Mouse (Mus musculus) forebrain, embryonic 13.5 days (tissue): Measurements from ENCODE around the gene Acss1. TPM values are rescaled to one million over a fixed set of nuclear protein-coding genes. Genes with fewer than 3 reads are reported as not detected.
A peak's percentile ranks its signal among the peaks of the same experiment; 100 is the strongest.

Source experiments
- ATAC-seq: fragments of 200-750 bp; cut with Nextera tagmentation; 2 replicates; pipeline ENCODE4 v1.8.0; 2017
- H3K27ac ChIP-seq: fragments of 300-500 bp; sonication (generic); 2 replicates; pipeline ENCODE4 v1.5.1; 2015; ENCODE audit warnings: inconsistent platforms, mild to moderate bottlenecking, moderate library complexity
- H3K27me3 ChIP-seq: fragments of 300-500 bp; sonication (generic); 2 replicates; pipeline ENCODE4 v1.6.1; 2015; ENCODE audit warnings: mild to moderate bottlenecking, inconsistent platforms
- H3K36me3 ChIP-seq: fragments of 300-500 bp; sonication (generic); 2 replicates; pipeline ENCODE4 v1.6.1; 2015; ENCODE audit warnings: mild to moderate bottlenecking, inconsistent platforms; ENCODE audit not compliant: poor library complexity, severe bottlenecking
- H3K4me1 ChIP-seq: fragments of 300-500 bp; sonication (generic); 2 replicates; pipeline ENCODE4 v1.6.1; 2015; ENCODE audit warnings: inconsistent platforms
- H3K4me2 ChIP-seq: fragments of 300-500 bp; sonication (generic); 2 replicates; pipeline ENCODE4 v1.6.1; 2015; ENCODE audit warnings: inconsistent platforms, mild to moderate bottlenecking, moderate library complexity
- H3K4me3 ChIP-seq: fragments of 300-500 bp; sonication (generic); 2 replicates; pipeline ENCODE4 v1.5.1; 2015; ENCODE audit warnings: mild to moderate bottlenecking, inconsistent platforms
- H3K9ac ChIP-seq: fragments of 300-500 bp; sonication (generic); 2 replicates; pipeline ENCODE4 v1.6.1; 2015; ENCODE audit warnings: mild to moderate bottlenecking, inconsistent platforms
- H3K9me3 ChIP-seq: fragments of 300-500 bp; sonication (generic); replicated peaks from 2 replicates; pipeline ENCODE4 v1.6.1; 2016; ENCODE audit warnings: inconsistent platforms
- WGBS: fragments of 180-500 bp; shearing (Covaris S2); methylation state at CpG from one replicate; pipeline ENCODE4 v1.1.7; 2015; 5-methylcytosine and 5-hydroxymethylcytosine counted together
- polyA plus RNA-seq: library from polyadenylated mRNA; unstranded; fragments of >200 nt; fragmentation: Nextera tagmentation; extraction: Ambion mirVana; gene quantifications from 2 replicates; pipeline ENCODE4 v1.2.1, GENCODE M21; 2015

Acss1 gene
- polyA plus RNA-seq, 1 experiment from 2014 or later, result 34.1 TPM

GRCm38 (mm10) chr2:150650511-150651074 is 17.7 kb downstream of the Acss1 start:
- H3K27ac ChIP-seq, result 0 out of 2 replicates have a peak overlapping the region, but pooled peaks have one; percentile 3
- no peak overlapping the region for H3K4me3 ChIP-seq
- H3K36me3 ChIP-seq, result peaks cover 13% of the 10 kb centered on the region
- 13% methylated on average over 7 of the region's 7 CpGs for WGBS
- H3K4me2 ChIP-seq, result no peak overlapping the region
- no peaks in the 10 kb centered on the region for H3K9me3 ChIP-seq
- peaks cover 59% of the 10 kb centered on the region for H3K4me1 ChIP-seq
- H3K9ac ChIP-seq, result no peak overlapping the region; the same call in 1 of the 2 replicates
- no peaks in the 10 kb centered on the region for H3K27me3 ChIP-seq
- ATAC-seq, result no peak; the same call in 1 of the 2 replicates

- 58% methylated on average over 13 of the region's 13 CpGs for WGBS
- Histone ChIP-seq H3K4me1 (peaks cover 69% of the 10 kb centered on the region), H3K9ac (no peak overlapping the region), H3K27me3 (no peaks in the 10 kb centered on the region), H3K36me3 (no peaks in the 10 kb centered on the region), H3K9me3 (no peaks in the 10 kb centered on the region), H3K4me3 (no peak overlapping the region), H3K4me2 (no peak overlapping the region), H3K27ac (peak overlapping the region; percentile 68)
- ATAC-seq, result no peak
Observed at GRCm38 (mm10) chr2:150648300-150648895, 19.9 kb downstream of the Acss1 start.

GRCm38 (mm10) chr2:150647681-150648299 is 20.5 kb downstream of the Acss1 start:
- no peak overlapping the region for H3K9ac ChIP-seq
- H3K4me2 ChIP-seq, result no peak overlapping the region
- peaks cover 75% of the 10 kb centered on the region for H3K4me1 ChIP-seq
- no peaks in the 10 kb centered on the region for H3K27me3 ChIP-seq
- H3K36me3 ChIP-seq, result peaks cover under 1% of the 10 kb centered on the region; the same call in 1 of the 2 replicates
- no peak for ATAC-seq
- H3K27ac ChIP-seq, result peak overlapping the region; percentile 68
- H3K9me3 ChIP-seq, result no peaks in the 10 kb centered on the region
- WGBS, result 55% methylated on average over 14 of the region's 14 CpGs
- H3K4me3 ChIP-seq, result no peak overlapping the region

- no peak overlapping the region for H3K4me2 ChIP-seq
- no peaks in the 10 kb centered on the region for H3K9me3 ChIP-seq
- ATAC-seq, result no peak
- peak overlapping the region; percentile 96; the same call in 1 of the 2 replicates for H3K27ac ChIP-seq
- H3K4me3 ChIP-seq, result no peak overlapping the region
- peaks cover 12% of the 10 kb centered on the region for H3K36me3 ChIP-seq
- H3K4me1 ChIP-seq, result peaks cover 83% of the 10 kb centered on the region
- 91% methylated on average over 8 of the region's 8 CpGs for WGBS
- no peaks in the 10 kb centered on the region for H3K27me3 ChIP-seq
- no peak overlapping the region for H3K9ac ChIP-seq
Observed at GRCm38 (mm10) chr2:150646411-150647121, 21.7 kb downstream of the Acss1 start.

- no peaks in the 10 kb centered on the region for H3K9me3 ChIP-seq
- H3K9ac ChIP-seq, result no peak overlapping the region
- H3K36me3 ChIP-seq, result peaks cover 22% of the 10 kb centered on the region
- peaks cover 70% of the 10 kb centered on the region for H3K4me1 ChIP-seq
- WGBS, result 91% methylated on average over 4 of the region's 4 CpGs
- H3K27me3 ChIP-seq, result no peaks in the 10 kb centered on the region
- no peak overlapping the region for H3K4me2 ChIP-seq
- peak overlapping the region; percentile 96 for H3K27ac ChIP-seq
- H3K4me3 ChIP-seq, result no peak overlapping the region
- ATAC-seq, result no peak
Observed at GRCm38 (mm10) chr2:150645225-150645624, 23.1 kb downstream of the Acss1 start.

- no peaks in the 10 kb centered on the region for H3K27me3 ChIP-seq
Observed at GRCm38 (mm10) chr2:150643726-150644415, 24.4 kb downstream of the Acss1 start.

GRCm38 (mm10) chr2:150643166-150643565 is 25.1 kb downstream of the Acss1 start:
- Histone ChIP-seq H3K4me3 (no peak overlapping the region), H3K9ac (no peak overlapping the region), H3K27ac (peak overlapping the region; percentile 96), H3K4me1 (peaks cover 58% of the 10 kb centered on the region), H3K9me3 (no peaks in the 10 kb centered on the region), H3K36me3 (peaks cover 33% of the 10 kb centered on the region), H3K4me2 (peak overlapping the region; percentile 30), H3K27me3 (no peaks in the 10 kb centered on the region)
- 52% methylated on average over 1 of the region's 1 CpGs for WGBS
- no peak for ATAC-seq

More at GRCm38 (mm10) chr2:150643726-150644415, 24.4 kb downstream of the Acss1 start:
- Histone ChIP-seq H3K4me3 (no peak overlapping the region), H3K4me1 (peaks cover 58% of the 10 kb centered on the region), H3K36me3 (peaks cover 33% of the 10 kb centered on the region), H3K4me2 (peak overlapping the region; percentile 39), H3K9me3 (no peaks in the 10 kb centered on the region), H3K27ac (peak overlapping the region; percentile 96), H3K9ac (peak overlapping the region; percentile 48; the same call in 1 of the 2 replicates)
- WGBS, result 25% methylated on average over 8 of the region's 8 CpGs
- ATAC-seq, result peak; percentile 98

GRCm38 (mm10) chr2:150638370-150638733 is 29.9 kb downstream of the Acss1 start:
- peak overlapping the region; percentile 60 for H3K27ac ChIP-seq
- peaks cover 70% of the 10 kb centered on the region for H3K36me3 ChIP-seq
- H3K4me3 ChIP-seq, result no peak overlapping the region
- H3K27me3 ChIP-seq, result no peaks in the 10 kb centered on the region
- peak; percentile 20; the same call in 1 of the 2 replicates for ATAC-seq
- H3K9me3 ChIP-seq, result no peaks in the 10 kb centered on the region
- H3K4me2 ChIP-seq, result no peak overlapping the region
- no peak overlapping the region for H3K9ac ChIP-seq
- peaks cover 34% of the 10 kb centered on the region for H3K4me1 ChIP-seq
- WGBS, result 15% methylated on average over 2 of the region's 2 CpGs

GRCm38 (mm10) chr2:150637702-150638369 is 30.5 kb downstream of the Acss1 start:
- 0 out of 2 replicates have a peak overlapping the region, but pooled peaks have one; percentile 17 for H3K4me2 ChIP-seq
- peaks cover 73% of the 10 kb centered on the region for H3K36me3 ChIP-seq
- H3K27me3 ChIP-seq, result no peaks in the 10 kb centered on the region
- no peak overlapping the region for H3K4me3 ChIP-seq
- H3K27ac ChIP-seq, result peak overlapping the region; percentile 60
- WGBS, result 33% methylated on average over 6 of the region's 6 CpGs
- no peaks in the 10 kb centered on the region for H3K9me3 ChIP-seq
- peak overlapping the region; percentile 51 for H3K9ac ChIP-seq
- ATAC-seq, result peak; percentile 82
- peaks cover 29% of the 10 kb centered on the region for H3K4me1 ChIP-seq

- no peak overlapping the region for H3K4me2 ChIP-seq
- no peak overlapping the region for H3K9ac ChIP-seq
- no peaks in the 10 kb centered on the region for H3K9me3 ChIP-seq
- no peak overlapping the region for H3K4me3 ChIP-seq
- H3K27me3 ChIP-seq, result no peaks in the 10 kb centered on the region
- H3K4me1 ChIP-seq, result peaks cover 19% of the 10 kb centered on the region
- H3K36me3 ChIP-seq, result peaks cover 65% of the 10 kb centered on the region
- ATAC-seq, result no peak
- 77% methylated on average over 3 of the region's 3 CpGs for WGBS
- H3K27ac ChIP-seq, result no peak overlapping the region
Observed at GRCm38 (mm10) chr2:150635877-150636446, 32.3 kb downstream of the Acss1 start.

GRCm38 (mm10) chr2:150629255-150629654 is 39.0 kb downstream of the Acss1 start:
- H3K9me3 ChIP-seq, result no peaks in the 10 kb centered on the region
- no peak overlapping the region for H3K4me2 ChIP-seq
- H3K27ac ChIP-seq, result no peak overlapping the region
- no peaks in the 10 kb centered on the region for H3K4me1 ChIP-seq
- H3K27me3 ChIP-seq, result no peaks in the 10 kb centered on the region
- peaks cover 74% of the 10 kb centered on the region for H3K36me3 ChIP-seq
- H3K9ac ChIP-seq, result no peak overlapping the region
- no peak for ATAC-seq
- 89% methylated on average over 4 of the region's 4 CpGs for WGBS
- H3K4me3 ChIP-seq, result no peak overlapping the region
